Mouse (Mus musculus) forebrain, embryonic 13.5 days (tissue): Measurements from ENCODE around the gene Atic. TPM values are rescaled to one million over a fixed set of nuclear protein-coding genes. Genes with fewer than 3 reads are reported as not detected.
A peak's percentile ranks its signal among the peaks of the same experiment; 100 is the strongest.

Source experiments
- ATAC-seq: fragments of 200-750 bp; cut with Nextera tagmentation; 2 replicates; pipeline ENCODE4 v1.8.0; 2017
- H3K27ac ChIP-seq: fragments of 300-500 bp; sonication (generic); 2 replicates; pipeline ENCODE4 v1.5.1; 2015; ENCODE audit warnings: inconsistent platforms, mild to moderate bottlenecking, moderate library complexity
- H3K27me3 ChIP-seq: fragments of 300-500 bp; sonication (generic); 2 replicates; pipeline ENCODE4 v1.6.1; 2015; ENCODE audit warnings: mild to moderate bottlenecking, inconsistent platforms
- H3K36me3 ChIP-seq: fragments of 300-500 bp; sonication (generic); 2 replicates; pipeline ENCODE4 v1.6.1; 2015; ENCODE audit warnings: mild to moderate bottlenecking, inconsistent platforms; ENCODE audit not compliant: poor library complexity, severe bottlenecking
- H3K4me1 ChIP-seq: fragments of 300-500 bp; sonication (generic); 2 replicates; pipeline ENCODE4 v1.6.1; 2015; ENCODE audit warnings: inconsistent platforms
- H3K4me2 ChIP-seq: fragments of 300-500 bp; sonication (generic); 2 replicates; pipeline ENCODE4 v1.6.1; 2015; ENCODE audit warnings: inconsistent platforms, mild to moderate bottlenecking, moderate library complexity
- H3K4me3 ChIP-seq: fragments of 300-500 bp; sonication (generic); 2 replicates; pipeline ENCODE4 v1.5.1; 2015; ENCODE audit warnings: mild to moderate bottlenecking, inconsistent platforms
- H3K9ac ChIP-seq: fragments of 300-500 bp; sonication (generic); 2 replicates; pipeline ENCODE4 v1.6.1; 2015; ENCODE audit warnings: mild to moderate bottlenecking, inconsistent platforms
- H3K9me3 ChIP-seq: fragments of 300-500 bp; sonication (generic); replicated peaks from 2 replicates; pipeline ENCODE4 v1.6.1; 2016; ENCODE audit warnings: inconsistent platforms
- WGBS: fragments of 180-500 bp; shearing (Covaris S2); methylation state at CpG from one replicate; pipeline ENCODE4 v1.1.7; 2015; 5-methylcytosine and 5-hydroxymethylcytosine counted together
- polyA plus RNA-seq: library from polyadenylated mRNA; unstranded; fragments of >200 nt; fragmentation: Nextera tagmentation; extraction: Ambion mirVana; gene quantifications from 2 replicates; pipeline ENCODE4 v1.2.1, GENCODE M21; 2015

The Atic gene
- polyA plus RNA-seq, 1 experiment from 2014 or later, result 38.7 TPM

DNA sequence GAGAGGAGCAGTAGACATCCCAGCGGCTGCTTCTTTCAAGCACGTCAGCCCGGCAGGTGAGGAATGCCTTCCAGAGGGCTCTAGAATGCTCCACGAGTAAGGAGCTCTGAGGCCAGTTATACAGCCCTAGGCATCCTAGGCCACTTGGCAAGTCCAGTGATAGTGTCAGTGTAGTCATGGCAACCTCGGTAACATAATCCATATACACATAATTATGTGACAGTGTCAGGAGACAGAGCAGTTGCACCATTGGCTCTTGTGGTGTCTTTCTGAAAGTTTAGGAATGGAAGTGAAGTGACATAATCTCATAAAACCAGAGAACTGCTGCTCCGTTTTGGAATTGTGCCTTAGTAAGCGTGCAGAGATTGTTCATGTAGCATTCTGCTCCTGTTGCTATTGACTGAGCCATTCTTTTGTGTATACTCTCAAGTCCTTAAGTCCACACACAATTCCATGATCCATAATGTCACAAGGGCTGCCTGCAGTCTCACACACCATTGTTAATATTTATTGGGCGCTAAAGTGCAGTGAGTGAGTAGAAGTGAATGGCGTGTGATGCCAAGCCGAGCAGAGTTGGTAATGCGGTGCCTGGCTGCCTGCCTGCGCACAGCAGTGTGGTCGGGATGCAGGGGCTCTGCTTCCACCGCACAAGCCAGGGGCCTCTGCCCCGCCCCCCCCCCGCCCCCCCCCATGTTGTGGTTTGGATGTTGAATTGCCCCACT, 11.1 kb downstream of the Atic start:
- Histone ChIP-seq H3K4me2 (no peak overlapping the region), H3K36me3 (peaks cover 85% of the 10 kb centered on the region), H3K27ac (no peak overlapping the region), H3K9ac (no peak overlapping the region), H3K4me3 (no peak overlapping the region), H3K4me1 (no peaks in the 10 kb centered on the region), H3K27me3 (no peaks in the 10 kb centered on the region), H3K9me3 (no peaks in the 10 kb centered on the region)
- 77% methylated on average over 16 of the region's 16 CpGs for WGBS
- peak; percentile 51; the same call in 1 of the 2 replicates for ATAC-seq

DNA sequence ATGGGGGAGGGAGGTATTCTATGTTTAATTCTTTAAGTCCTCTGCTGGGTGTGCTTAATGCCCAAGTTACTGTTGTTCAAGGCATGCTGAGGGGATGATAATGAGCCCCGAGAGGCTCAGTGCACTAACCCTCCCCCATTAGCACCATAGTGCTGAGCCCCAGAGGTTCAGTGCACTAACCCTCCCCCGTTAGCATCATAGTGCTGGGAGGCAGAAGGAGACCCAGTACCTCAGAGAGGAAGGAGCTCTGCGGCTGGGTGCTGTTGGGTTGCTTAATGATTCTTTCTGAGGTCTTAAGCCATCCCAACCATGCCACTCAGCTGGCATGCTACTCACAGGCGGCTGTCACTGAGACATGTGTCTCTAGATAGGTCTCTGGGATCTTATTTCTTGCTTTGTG, 13.2 kb downstream of the Atic start:
- no peak for ATAC-seq
- H3K27ac ChIP-seq, result no peak overlapping the region
- H3K36me3 ChIP-seq, result peaks cover 79% of the 10 kb centered on the region
- no peaks in the 10 kb centered on the region for H3K9me3 ChIP-seq
- H3K4me3 ChIP-seq, result no peak overlapping the region
- H3K4me1 ChIP-seq, result no peaks in the 10 kb centered on the region
- H3K4me2 ChIP-seq, result no peak overlapping the region
- 80% methylated on average over 4 of the region's 4 CpGs for WGBS
- H3K9ac ChIP-seq, result no peak overlapping the region
- H3K27me3 ChIP-seq, result no peaks in the 10 kb centered on the region

DNA sequence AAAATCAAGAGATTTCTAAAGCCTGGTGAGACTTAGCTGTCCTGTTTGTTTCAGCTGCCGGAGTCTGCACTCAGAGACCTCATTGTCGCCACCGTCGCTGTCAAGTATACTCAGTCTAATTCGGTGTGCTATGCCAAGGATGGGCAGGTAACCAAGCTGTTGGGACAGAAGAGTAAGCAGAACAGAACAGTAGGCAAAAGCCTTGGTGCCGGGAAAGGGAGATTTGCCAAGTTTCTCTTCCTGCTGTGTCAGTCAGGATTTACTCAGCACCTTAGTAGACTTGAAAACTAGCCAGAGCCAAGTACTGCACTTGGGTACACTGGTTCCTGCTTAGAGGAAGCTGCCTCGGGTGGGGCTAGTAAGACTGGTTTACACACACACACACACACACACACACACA, 19.0 kb downstream of the Atic start:
- no peak; the same call in 1 of the 2 replicates for ATAC-seq

DNA sequence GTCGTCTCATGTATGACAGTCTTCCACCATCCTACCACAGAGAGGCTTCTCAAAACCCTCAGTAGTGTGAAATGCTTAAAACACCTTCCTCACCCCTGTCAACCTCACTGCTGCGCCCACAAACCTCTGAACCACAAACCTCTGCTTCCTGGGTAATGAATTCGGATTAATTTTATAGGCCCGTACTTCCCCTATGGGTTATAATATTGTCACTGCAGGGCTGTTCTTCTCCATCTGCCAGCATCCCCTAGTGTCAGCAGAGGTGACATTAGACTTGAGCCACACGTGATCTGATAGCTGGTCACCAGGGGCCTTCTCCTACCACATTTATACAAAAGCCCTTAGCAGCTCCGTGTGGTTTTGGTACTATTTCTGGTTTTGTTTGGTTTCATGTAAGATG, 19.9 kb downstream of the Atic start:
- no peak overlapping the region for H3K27ac ChIP-seq
- no peaks in the 10 kb centered on the region for H3K27me3 ChIP-seq
- no peak overlapping the region for H3K4me2 ChIP-seq
- WGBS, result 97% methylated on average over 6 of the region's 6 CpGs
- H3K36me3 ChIP-seq, result peaks cover 72% of the 10 kb centered on the region
- ATAC-seq, result no peak
- H3K4me1 ChIP-seq, result no peaks in the 10 kb centered on the region
- H3K9ac ChIP-seq, result no peak overlapping the region
- H3K9me3 ChIP-seq, result no peaks in the 10 kb centered on the region
- H3K4me3 ChIP-seq, result no peak overlapping the region

More for the DNA sequence above, 19.0 kb downstream of the Atic start:
- H3K9ac ChIP-seq, result no peak overlapping the region
- no peak overlapping the region for H3K4me2 ChIP-seq
- H3K36me3 ChIP-seq, result peaks cover 80% of the 10 kb centered on the region
- no peak overlapping the region for H3K4me3 ChIP-seq
- WGBS, result 92% methylated on average over 7 of the region's 7 CpGs
- H3K4me1 ChIP-seq, result no peaks in the 10 kb centered on the region
- H3K9me3 ChIP-seq, result no peaks in the 10 kb centered on the region
- no peak overlapping the region for H3K27ac ChIP-seq
- H3K27me3 ChIP-seq, result no peaks in the 10 kb centered on the region

DNA sequence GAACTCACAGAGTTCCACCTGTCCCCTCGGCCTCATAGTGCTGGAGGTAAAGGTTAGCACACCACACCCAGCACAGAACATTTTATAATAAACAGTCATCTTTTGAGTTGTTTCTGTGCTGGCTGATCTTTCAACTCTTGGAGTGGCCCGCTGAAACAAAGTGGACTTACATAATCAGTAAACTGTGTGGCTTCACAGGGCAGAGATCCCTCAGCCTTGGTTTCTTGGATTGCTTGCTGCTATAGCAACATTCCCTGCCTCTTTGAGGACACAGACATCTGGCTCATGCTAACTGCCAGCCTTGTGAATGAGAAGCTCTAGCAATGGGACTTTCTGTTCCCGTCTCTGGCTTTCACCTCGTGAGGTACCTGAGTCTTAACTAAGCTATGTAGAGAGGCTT, 22.6 kb downstream of the Atic start:
- Histone ChIP-seq H3K4me1 (no peaks in the 10 kb centered on the region), H3K4me3 (no peak overlapping the region), H3K4me2 (no peak overlapping the region), H3K27ac (no peak overlapping the region), H3K9me3 (no peaks in the 10 kb centered on the region), H3K27me3 (no peaks in the 10 kb centered on the region), H3K36me3 (peaks cover 49% of the 10 kb centered on the region), H3K9ac (no peak overlapping the region)
- ATAC-seq, result no peak
- 92% methylated on average over 4 of the region's 4 CpGs for WGBS

DNA sequence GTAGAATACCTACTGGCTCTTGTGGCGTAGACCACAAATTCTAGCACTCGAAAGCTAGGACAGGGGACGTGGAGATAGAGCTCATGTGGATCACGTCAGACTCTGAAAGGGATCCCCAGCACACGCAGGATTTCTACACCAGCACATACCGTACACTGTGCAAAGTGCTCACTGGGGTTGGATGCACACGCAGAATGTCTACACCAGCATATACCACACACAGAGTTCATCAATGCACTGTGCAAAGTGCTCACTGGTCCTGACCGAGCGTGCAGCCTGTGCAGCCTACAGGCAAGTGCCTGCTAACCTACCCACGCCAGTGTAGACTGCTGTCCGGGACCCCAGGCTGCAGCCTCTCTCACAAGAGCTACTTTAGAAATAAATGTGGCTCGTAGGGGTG, 23.5 kb downstream of the Atic start:
- H3K27me3 ChIP-seq, result no peaks in the 10 kb centered on the region
- H3K4me3 ChIP-seq, result no peak overlapping the region
- no peak overlapping the region for H3K4me2 ChIP-seq
- H3K9me3 ChIP-seq, result no peaks in the 10 kb centered on the region
- WGBS, result 92% methylated on average over 12 of the region's 12 CpGs
- no peak for ATAC-seq
- no peak overlapping the region for H3K9ac ChIP-seq
- no peaks in the 10 kb centered on the region for H3K4me1 ChIP-seq
- H3K27ac ChIP-seq, result no peak overlapping the region
- peaks cover 46% of the 10 kb centered on the region for H3K36me3 ChIP-seq

- ATAC-seq, result no peak
- H3K4me3 ChIP-seq, result no peak overlapping the region
- whole genome bisulfite sequencing, result 93% methylated on average over 8 of the region's 8 CpGs
Measured at GRCm38 (mm10) chr1:71583302-71583701, 26.4 kb downstream of the Atic start.

GRCm38 (mm10) chr1:71583900-71584299, 26.9 kb downstream of the Atic start:
- H3K27me3 ChIP-seq, result no peaks in the 10 kb centered on the region
- no peak overlapping the region for H3K4me3 ChIP-seq
- WGBS, result 89% methylated on average over 7 of the region's 7 CpGs
- no peak overlapping the region for H3K27ac ChIP-seq
- no peaks in the 10 kb centered on the region for H3K4me1 ChIP-seq
- peaks cover 37% of the 10 kb centered on the region for H3K36me3 ChIP-seq
- ATAC-seq, result no peak
- no peak overlapping the region for H3K9ac ChIP-seq
- no peak overlapping the region for H3K4me2 ChIP-seq
- H3K9me3 ChIP-seq, result no peaks in the 10 kb centered on the region

More at GRCm38 (mm10) chr1:71583302-71583701, 26.4 kb downstream of the Atic start:
- no peak overlapping the region for H3K9ac ChIP-seq
- no peaks in the 10 kb centered on the region for H3K9me3 ChIP-seq
- no peaks in the 10 kb centered on the region for H3K4me1 ChIP-seq
- no peaks in the 10 kb centered on the region for H3K27me3 ChIP-seq
- no peak overlapping the region for H3K4me2 ChIP-seq
- H3K36me3 ChIP-seq, result peaks cover 41% of the 10 kb centered on the region
- H3K27ac ChIP-seq, result no peak overlapping the region

DNA sequence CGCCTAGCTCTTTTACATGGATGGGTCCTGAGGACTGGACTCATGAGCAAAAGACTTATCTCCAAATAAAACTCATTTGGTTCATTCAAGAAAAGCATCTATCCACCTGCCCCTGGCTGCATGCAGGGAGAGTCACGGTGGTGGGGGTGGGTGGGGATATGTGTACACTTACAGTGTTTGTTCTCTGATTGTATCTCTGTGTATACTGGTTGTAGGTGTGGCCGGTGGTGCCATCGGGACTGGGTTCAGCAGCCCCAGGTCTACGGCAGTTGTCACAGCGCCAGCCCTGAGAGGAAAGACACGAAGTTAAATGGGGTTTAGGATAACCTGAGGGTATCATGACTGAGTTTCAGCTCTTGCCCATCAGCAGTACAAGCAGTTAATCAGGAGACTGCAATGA, 29.7 kb downstream of the Atic start:
- ATAC-seq, result no peak
- no peak overlapping the region for H3K27ac ChIP-seq
- H3K4me1 ChIP-seq, result no peaks in the 10 kb centered on the region
- H3K9me3 ChIP-seq, result no peaks in the 10 kb centered on the region
- H3K4me2 ChIP-seq, result no peak overlapping the region
- H3K36me3 ChIP-seq, result peaks cover 51% of the 10 kb centered on the region
- no peaks in the 10 kb centered on the region for H3K27me3 ChIP-seq
- 94% methylated on average over 7 of the region's 7 CpGs for WGBS
- H3K9ac ChIP-seq, result no peak overlapping the region
- no peak overlapping the region for H3K4me3 ChIP-seq

GRCm38 (mm10) chr1:71590038-71590437, 33.1 kb downstream of the Atic start:
- Histone ChIP-seq H3K4me3 (no peak overlapping the region), H3K27me3 (no peaks in the 10 kb centered on the region), H3K27ac (no peak overlapping the region), H3K36me3 (peaks cover 64% of the 10 kb centered on the region), H3K9me3 (no peaks in the 10 kb centered on the region), H3K4me1 (no peaks in the 10 kb centered on the region), H3K9ac (no peak overlapping the region), H3K4me2 (no peak overlapping the region)
- WGBS, result 98% methylated on average over 11 of the region's 11 CpGs
- no peak for ATAC-seq

DNA sequence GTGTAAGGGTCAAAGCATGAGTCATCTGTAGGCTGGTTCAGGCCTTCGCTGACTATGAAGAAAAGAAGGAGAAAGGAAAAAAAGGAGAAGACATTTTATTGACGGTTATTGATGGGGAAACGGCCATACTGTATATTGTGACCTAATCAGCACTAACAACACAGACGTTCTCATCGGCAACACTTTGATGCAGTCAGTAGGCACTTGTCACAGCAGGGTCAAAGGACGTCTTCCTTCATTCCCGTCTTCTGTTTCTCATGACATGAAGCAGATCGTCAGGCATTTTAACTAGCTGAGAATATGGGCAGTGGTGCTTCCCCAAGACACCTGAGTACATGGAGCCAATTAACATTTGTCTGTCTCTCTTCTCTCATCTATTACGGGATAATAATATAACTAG, 36.2 kb downstream of the Atic start:
- H3K36me3 ChIP-seq, result peaks cover 66% of the 10 kb centered on the region
- 94% methylated on average over 9 of the region's 9 CpGs for WGBS
- no peaks in the 10 kb centered on the region for H3K9me3 ChIP-seq
- H3K4me1 ChIP-seq, result no peaks in the 10 kb centered on the region
- no peak overlapping the region for H3K9ac ChIP-seq
- no peak overlapping the region for H3K27ac ChIP-seq
- no peaks in the 10 kb centered on the region for H3K27me3 ChIP-seq
- H3K4me3 ChIP-seq, result no peak overlapping the region
- ATAC-seq, result no peak
- H3K4me2 ChIP-seq, result no peak overlapping the region

DNA sequence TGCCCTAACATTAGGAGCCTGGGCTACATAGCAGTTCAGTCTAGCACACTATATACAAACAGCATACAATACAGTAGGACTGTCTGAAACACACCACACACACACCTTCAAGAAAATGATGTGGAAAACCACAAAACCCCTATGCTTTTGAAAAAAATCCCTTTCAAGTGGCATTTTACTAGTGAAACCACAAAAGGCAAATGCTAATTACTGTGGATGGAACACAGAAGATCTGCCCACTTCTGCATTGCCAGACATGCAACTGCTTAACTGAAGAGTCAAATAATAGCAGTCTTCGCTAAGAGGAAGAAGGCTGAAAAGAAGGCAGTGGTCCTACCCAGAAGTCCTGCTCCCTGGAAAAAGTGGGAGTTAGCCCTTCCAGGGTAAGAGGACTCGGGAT, 37.3 kb downstream of the Atic start:
- H3K27me3 ChIP-seq, result no peaks in the 10 kb centered on the region
- no peak overlapping the region for H3K4me3 ChIP-seq
- no peak for ATAC-seq
- H3K9me3 ChIP-seq, result no peaks in the 10 kb centered on the region
- no peak overlapping the region for H3K27ac ChIP-seq
- no peak overlapping the region for H3K9ac ChIP-seq
- H3K36me3 ChIP-seq, result peaks cover 72% of the 10 kb centered on the region
- H3K4me1 ChIP-seq, result no peaks in the 10 kb centered on the region
- 73% methylated on average over 2 of the region's 2 CpGs for WGBS
- H3K4me2 ChIP-seq, result no peak overlapping the region

GRCm38 (mm10) chr1:71595365-71595764, 38.4 kb downstream of the Atic start:
- no peaks in the 10 kb centered on the region for H3K4me1 ChIP-seq
- no peak for ATAC-seq
- H3K4me3 ChIP-seq, result no peak overlapping the region
- 94% methylated on average over 4 of the region's 4 CpGs for WGBS
- H3K27ac ChIP-seq, result no peak overlapping the region
- H3K27me3 ChIP-seq, result no peaks in the 10 kb centered on the region
- no peak overlapping the region for H3K4me2 ChIP-seq
- H3K9me3 ChIP-seq, result no peaks in the 10 kb centered on the region
- H3K9ac ChIP-seq, result no peak overlapping the region
- H3K36me3 ChIP-seq, result peaks cover 70% of the 10 kb centered on the region
